Mouse (Mus musculus) MEL (cell line): Measurements from ENCODE around the gene Gm9195. TPM values are rescaled to one million over a fixed set of nuclear protein-coding genes. Genes with fewer than 3 reads are reported as not detected.
A peak's percentile ranks its signal among the peaks of the same experiment; 100 is the strongest.

ENCODE experiments used
- DNase-seq: peaks from one replicate; pipeline ENCODE4 v3.0.0; 2011; ENCODE audit warnings: low read depth, low spot score
- H3K27ac ChIP-seq: 2 replicates; pipeline ENCODE4 v1.5.1; 2012; ENCODE audit warnings: low read depth, mild to moderate bottlenecking, control low read depth, low read length, moderate library complexity; ENCODE audit not compliant: control insufficient read depth
- H3K27me3 ChIP-seq, 2 experiments: fragments of 150-350 bp in 1 of 2; sonication (generic) in 1 of 2; 2 replicates each; pipeline ENCODE4 v1.6.1; 2012; ENCODE audit warnings: low read length in 2 of 2, mild to moderate bottlenecking in 2 of 2, improper control_type of control experiment in 1 of 2, moderate library complexity in 1 of 2; ENCODE audit not compliant: insufficient read depth in 2 of 2, control insufficient read depth in 1 of 2
- H3K36me3 ChIP-seq, 2 experiments: 2 replicates each; pipeline ENCODE4 v1.6.1; 2012 to 2014; ENCODE audit warnings: low read length in 2 of 2, improper control_type of control experiment in 1 of 2, inconsistent platforms in 1 of 2, mild to moderate bottlenecking in 1 of 2; ENCODE audit not compliant: insufficient read depth in 2 of 2, control insufficient read depth in 1 of 2
- H3K4me1 ChIP-seq, 2 experiments: fragments of 150-350 bp in 1 of 2; sonication (generic) in 1 of 2; 2 replicates each; pipeline ENCODE4 v1.6.1; 2012; ENCODE audit warnings: low read length in 2 of 2, improper control_type of control experiment in 1 of 2, mild to moderate bottlenecking in 1 of 2; ENCODE audit not compliant: insufficient read depth in 2 of 2, control insufficient read depth in 1 of 2
- H3K4me3 ChIP-seq, 2 experiments: fragments of 150-350 bp in 1 of 2; sonication (generic) in 1 of 2; 2 replicates each; pipeline ENCODE4 v1.5.1; 2012; ENCODE audit warnings: low read depth in 2 of 2, low read length in 2 of 2, mild to moderate bottlenecking in 2 of 2, moderate library complexity in 2 of 2, control low read depth in 1 of 2, improper control_type of control experiment in 1 of 2; ENCODE audit not compliant: control insufficient read depth in 1 of 2, insufficient read depth in 1 of 2
- H3K79me2 ChIP-seq: 2 replicates; pipeline ENCODE4 v1.6.1; 2012; ENCODE audit warnings: mild to moderate bottlenecking, low read length, moderate library complexity; ENCODE audit not compliant: control insufficient read depth, poor library complexity, insufficient read depth
- H3K9ac ChIP-seq: 2 replicates; pipeline ENCODE4 v1.6.1; 2012; ENCODE audit warnings: low read depth, mild to moderate bottlenecking, control low read depth, low read length, moderate library complexity; ENCODE audit not compliant: control insufficient read depth, poor library complexity, severe bottlenecking
- H3K9me3 ChIP-seq: fragments of 150-350 bp; sonication (generic); replicated peaks from 2 replicates; pipeline ENCODE4 v1.6.1; 2012; ENCODE audit warnings: mild to moderate bottlenecking, low read length, improper control_type of control experiment, moderate library complexity; ENCODE audit not compliant: insufficient read depth
- CTCF ChIP-seq, 3 experiments: IDR thresholded peaks in 2 of 3; conservative IDR thresholded peaks in 1 of 3; 2 replicates each; pipeline ENCODE4 v1.5.1; 2011 to 2012; ENCODE audit warnings: low read length in 3 of 3, low read depth in 2 of 3, mild to moderate bottlenecking in 2 of 3, improper control_type of control experiment in 1 of 3, inconsistent platforms in 1 of 3, mixed read lengths in 1 of 3, moderate library complexity in 1 of 3; ENCODE audit not compliant: control insufficient read depth in 1 of 3, insufficient read depth in 1 of 3, poor library complexity in 1 of 3, severe bottlenecking in 1 of 3
- ELF1 ChIP-seq: IDR thresholded peaks from 2 replicates; pipeline ENCODE4 v1.6.1; 2014; ENCODE audit warnings: low read depth, mild to moderate bottlenecking, inconsistent platforms, low read length, improper control_type of control experiment, moderate library complexity
- MAX ChIP-seq: IDR thresholded peaks from 2 replicates; pipeline ENCODE4 v1.6.1; 2011; ENCODE audit warnings: low read length, improper control_type of control experiment
- MYC ChIP-seq: IDR thresholded peaks from 2 replicates; pipeline ENCODE4 v1.6.1; 2011; ENCODE audit warnings: low read depth, mild to moderate bottlenecking, low read length, improper control_type of control experiment, moderate library complexity
- NRF1 ChIP-seq: IDR thresholded peaks from 2 replicates; pipeline ENCODE4 v1.6.1; 2014; ENCODE audit warnings: low read depth, mild to moderate bottlenecking, inconsistent platforms, low read length, improper control_type of control experiment, moderate library complexity; ENCODE audit not compliant: poor library complexity, insufficient read depth, severe bottlenecking
- POLR2A ChIP-seq, 2 experiments: IDR thresholded peaks; 2 replicates each; pipeline ENCODE4 v1.6.1; 2011 to 2012; ENCODE audit warnings: low read length in 2 of 2, mild to moderate bottlenecking in 2 of 2, control low read depth in 1 of 2, improper control_type of control experiment in 1 of 2, low read depth in 1 of 2, moderate library complexity in 1 of 2; ENCODE audit not compliant: control insufficient read depth in 1 of 2, insufficient read depth in 1 of 2, poor library complexity in 1 of 2
- RAD21 ChIP-seq: IDR thresholded peaks from 2 replicates; pipeline ENCODE4 v1.6.1; 2011; ENCODE audit warnings: mild to moderate bottlenecking, low read depth, low read length, improper control_type of control experiment
- TBP ChIP-seq: IDR thresholded peaks from 2 replicates; pipeline ENCODE4 v1.8.0; 2011; ENCODE audit warnings: low read depth, low read length, improper control_type of control experiment
- ZMIZ1 ChIP-seq: IDR thresholded peaks from 2 replicates; pipeline ENCODE4 v1.6.1; 2012; ENCODE audit warnings: low read depth, mild to moderate bottlenecking, inconsistent platforms, low read length, improper control_type of control experiment, moderate library complexity
- ZNF384 ChIP-seq: IDR thresholded peaks from 2 replicates; pipeline ENCODE4 v1.6.1; 2012; ENCODE audit warnings: low read depth, mild to moderate bottlenecking, inconsistent platforms, low read length, improper control_type of control experiment
- polyA plus RNA-seq, 2 experiments: library from polyadenylated mRNA; stranded (reverse) in 1 of 2; unstranded in 1 of 2; fragments of >175 nt in 1 of 2; fragments of >200 nt in 1 of 2; gene quantifications; 2 replicates each; pipeline versions ENCODE4 v1.2.1 to v1.2.4; 2012; ENCODE audit warnings: low replicate concordance in 2 of 2, low read depth in 1 of 2; ENCODE audit not compliant: insufficient read length in 2 of 2, insufficient read depth in 1 of 2, missing spikeins in 1 of 2
- total RNA-seq: library from RNA; depleted of rRNA; stranded (reverse); fragments of 300-350 nt; gene quantifications from 2 replicates; pipeline ENCODE4 v1.2.3, GENCODE M21; 2012

Gene Gm9195
- total and polyA plus RNA-seq, 3 experiments: not detected

DNA sequence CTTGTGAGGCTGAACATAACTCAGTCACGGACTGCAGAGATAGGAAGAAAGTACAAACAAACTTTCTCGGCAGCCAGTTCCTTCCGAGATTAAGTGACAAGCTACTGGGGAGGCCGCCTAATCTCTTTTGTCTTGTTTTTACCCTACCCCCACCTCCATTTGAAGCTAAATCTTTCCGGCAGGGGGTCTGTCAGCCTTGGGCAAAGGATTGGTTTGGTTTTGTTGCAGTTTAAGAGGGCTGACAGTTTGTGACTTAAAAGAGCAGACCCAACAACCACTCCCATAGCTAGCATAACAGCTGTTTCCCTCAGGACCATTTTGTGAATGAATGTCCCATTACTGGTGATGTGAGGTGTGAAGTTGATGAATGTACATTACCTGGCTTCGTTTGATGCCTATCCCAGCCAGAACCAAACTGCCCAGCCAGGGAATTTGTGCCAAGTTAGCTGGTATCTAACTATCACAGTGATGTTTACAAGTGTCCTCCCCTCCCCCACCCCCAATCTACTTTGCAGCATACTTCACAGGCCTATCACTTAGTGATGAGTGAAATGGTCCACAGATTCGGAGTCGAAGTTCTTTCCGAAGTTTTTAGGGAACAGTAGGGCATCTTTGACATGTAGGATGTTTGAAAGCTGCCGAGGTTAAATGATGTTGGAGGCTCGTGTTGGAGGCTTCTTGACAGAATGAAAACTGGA, 15.2 kb upstream of the Gm9195 start:
- Histone ChIP-seq H3K79me2 (no peaks in the 10 kb centered on the region), H3K27ac (no peak overlapping the region), H3K9me3 (no peaks in the 10 kb centered on the region), H3K4me1 (no peaks in the 10 kb centered on the region), H3K9ac (no peak overlapping the region), H3K27me3 (no peaks in the 10 kb centered on the region), H3K4me3 (no peak overlapping the region), H3K36me3 (no peaks in the 10 kb centered on the region)
- DNase-seq: no peak
- TF ChIP-seq ZMIZ1: no peak
- TF ChIP-seq ZNF384: no peak
- TF ChIP-seq MYC: no peak
- TF ChIP-seq, all 39 proteins: peak for 0

- TF ChIP-seq TBP: no peak
- TF ChIP-seq ELF1: no peak
- TF ChIP-seq RAD21: no peak
- DNase-seq: no peak
- H3K27ac ChIP-seq: no peak overlapping the region
- no peaks in the 10 kb centered on the region for H3K27me3 ChIP-seq
- H3K9me3 ChIP-seq: no peaks in the 10 kb centered on the region
- no peaks in the 10 kb centered on the region for H3K79me2 ChIP-seq
- no peaks in the 10 kb centered on the region for H3K4me1 ChIP-seq
- no peak overlapping the region for H3K9ac ChIP-seq
- H3K4me3 ChIP-seq: no peak overlapping the region
- H3K36me3 ChIP-seq: no peaks in the 10 kb centered on the region
Measured at GRCm38 (mm10) chr14:72506018-72506722, 14.5 kb upstream of the Gm9195 start.

GRCm38 (mm10) chr14:72504985-72505384, 13.3 kb upstream of the Gm9195 start:
- Histone ChIP-seq H3K9me3 (no peaks in the 10 kb centered on the region), H3K9ac (no peak overlapping the region), H3K79me2 (no peaks in the 10 kb centered on the region), H3K27ac (no peak overlapping the region), H3K4me1 (no peaks in the 10 kb centered on the region), H3K4me3 (no peak overlapping the region), H3K27me3 (no peaks in the 10 kb centered on the region), H3K36me3 (no peaks in the 10 kb centered on the region)
- DNase-seq: peak; percentile 3
- no peak for TF ChIP-seq NRF1
- TF ChIP-seq POLR2A (IDR thresholded peaks at IDR 0.05; ENCODE audit: control insufficient read depth in 1 of 2, insufficient read depth in 1 of 2, low read depth in 1 of 2, low read length in 2 of 2, poor library complexity in 1 of 2): no peak
- peak in 1 of 3 experiments; percentile 16; a peak in 1 of 6 replicates for TF ChIP-seq CTCF (IDR thresholded peaks at IDR 0.05 in 2 of 3, conservative IDR thresholded peaks at IDR 0.05 in 1 of 3; ENCODE audit: control insufficient read depth in 1 of 3, insufficient read depth in 1 of 3, low read depth in 2 of 3, low read length in 3 of 3, poor library complexity in 1 of 3, severe bottlenecking in 1 of 3)
- peak; percentile 5 for TF ChIP-seq RAD21
- no peak for TF ChIP-seq MAX
